Mouse (Mus musculus): ENCODE data around the gene Gm20532. TPM values are rescaled to one million over a fixed set of nuclear protein-coding genes. Genes with fewer than 3 reads are reported as not detected.

The Gm20532 gene
- polyA plus RNA-seq, 2 experiments, result not detected

DNA sequence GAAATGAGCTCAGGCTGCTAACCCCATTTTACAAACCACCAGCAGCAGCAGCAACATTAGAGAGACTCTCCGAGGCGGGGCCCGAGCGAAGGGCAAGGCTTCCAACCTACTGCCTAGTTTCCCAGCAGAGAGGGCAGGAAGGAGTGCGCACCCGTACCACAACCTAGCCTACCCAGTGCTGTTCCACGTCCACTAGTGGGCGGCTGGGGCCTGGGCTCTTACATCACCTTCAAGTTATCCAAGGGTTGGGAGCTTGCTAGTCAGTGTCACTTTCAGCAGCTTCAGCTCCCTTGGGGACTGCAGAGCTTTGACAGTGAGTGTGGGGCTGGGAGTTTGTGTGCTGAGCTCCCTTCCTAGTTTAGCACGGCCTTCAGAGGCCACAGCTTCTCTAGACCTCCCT lies 15.0 kb upstream of the Gm20532 start:
- peaks cover 16 to 55% of the 10 kb centered on the region in 2 experiments for H3K4me1 ChIP-seq (replicated peaks; ENCODE audit: control insufficient read depth in 2 of 2, insufficient read depth in 2 of 2, low read length in 1 of 2)
- no peak overlapping the region; the same call in 1 of the 2 replicates for H3K9ac ChIP-seq (replicated peaks)
- 0 out of 2 replicates have a peak, but pooled peaks have one; percentile 3 for ATAC-seq (ENCODE audit: insufficient read depth)

DNA sequence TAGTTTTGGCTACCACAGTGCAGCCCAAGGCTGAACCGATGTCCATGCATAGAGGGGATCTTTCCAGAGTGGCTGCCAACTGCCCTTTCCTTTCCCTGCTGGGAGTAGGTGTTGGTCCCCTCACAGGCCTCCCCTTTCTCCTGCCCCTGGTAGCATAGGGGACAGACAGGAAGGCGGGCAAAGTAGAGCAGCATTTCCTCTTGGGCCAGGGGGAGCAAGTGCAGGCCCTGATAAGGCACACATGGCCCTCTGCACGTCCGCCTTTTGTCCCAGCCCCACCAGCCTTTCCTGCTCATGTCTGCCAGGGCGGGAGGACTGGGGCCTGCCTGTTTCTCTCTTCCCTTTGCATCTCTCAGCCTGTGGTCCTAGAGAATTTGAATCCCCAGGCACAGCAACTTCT lies 14.6 kb upstream of the Gm20532 start:
- Histone ChIP-seq H3K4me3 (ENCODE audit: insufficient read depth in 1 of 2, low read depth in 2 of 2, low read length in 2 of 2) (no peak overlapping the region), H3K4me2 (ENCODE audit: low read depth) (no peak overlapping the region), H3K27me3 (ENCODE audit: control insufficient read depth, insufficient read depth, low read length) (no peaks in the 10 kb centered on the region), H3K27ac (peak overlapping the region; percentile 38), H3K4me1 (replicated peaks; ENCODE audit: control insufficient read depth in 2 of 2, insufficient read depth in 2 of 2, low read length in 1 of 2) (peaks cover 16 to 59% of the 10 kb centered on the region in 2 experiments), H3K9me3 (ENCODE audit: control insufficient read depth, low read length) (no peaks in the 10 kb centered on the region), H3K36me3 (replicated peaks; ENCODE audit: control insufficient read depth, insufficient read depth, low read depth) (no peaks in the 10 kb centered on the region), H3K9ac (replicated peaks) (no peak overlapping the region)
- TF ChIP-seq CTCF (IDR thresholded peaks at IDR 0.05; ENCODE audit: low read depth), result no peak
- WGBS (ENCODE audit: insufficient replicate concordance), result 7% methylated on average over 5 of the region's 5 CpGs
- no peak for DNase-seq (ENCODE audit: low read depth in 3 of 3, low spot score in 3 of 3)
- peak; percentile 61 for ATAC-seq (ENCODE audit: insufficient read depth)

More for the DNA sequence above, 15.0 kb upstream of the Gm20532 start:
- DNase-seq (ENCODE audit: low read depth in 3 of 3, low spot score in 3 of 3), result no peak
- H3K4me2 ChIP-seq (ENCODE audit: low read depth), result no peak overlapping the region
- no peak overlapping the region for H3K4me3 ChIP-seq (ENCODE audit: insufficient read depth in 1 of 2, low read depth in 2 of 2, low read length in 2 of 2)
- 32% methylated on average over 9 of the region's 9 CpGs for whole genome bisulfite sequencing (ENCODE audit: insufficient replicate concordance)
- no peaks in the 10 kb centered on the region for H3K36me3 ChIP-seq (replicated peaks; ENCODE audit: control insufficient read depth, insufficient read depth, low read depth)
- no peak; the same call in 1 of the 2 replicates for TF ChIP-seq CTCF (IDR thresholded peaks at IDR 0.05; ENCODE audit: low read depth)
- no peak for TF ChIP-seq EP300 (IDR thresholded peaks at IDR 0.05; ENCODE audit: low read depth)
- H3K27me3 ChIP-seq (ENCODE audit: control insufficient read depth, insufficient read depth, low read length), result no peaks in the 10 kb centered on the region
- peak overlapping the region; percentile 25 for H3K27ac ChIP-seq
- no peaks in the 10 kb centered on the region for H3K9me3 ChIP-seq (ENCODE audit: control insufficient read depth, low read length)

GRCm38 (mm10) chr2:26573396-26573795 lies 13.0 kb upstream of the Gm20532 start:
- WGBS (ENCODE audit: insufficient replicate concordance), result 47% methylated on average over 12 of the region's 12 CpGs
- no peaks in the 10 kb centered on the region for H3K27me3 ChIP-seq (ENCODE audit: control insufficient read depth, insufficient read depth, low read length)
- H3K9ac ChIP-seq (replicated peaks), result no peak overlapping the region
- no peak overlapping the region for H3K4me3 ChIP-seq (ENCODE audit: insufficient read depth in 1 of 2, low read depth in 2 of 2, low read length in 2 of 2)
- no peak overlapping the region for H3K4me2 ChIP-seq (ENCODE audit: low read depth)
- no peaks in the 10 kb centered on the region for H3K36me3 ChIP-seq (replicated peaks; ENCODE audit: control insufficient read depth, insufficient read depth, low read depth)
- DNase-seq (ENCODE audit: low read depth in 3 of 3, low spot score in 3 of 3) (no peak), ATAC-seq (ENCODE audit: insufficient read depth) (no peak)
- no peak for TF ChIP-seq CTCF (IDR thresholded peaks at IDR 0.05; ENCODE audit: low read depth)
- TF ChIP-seq EP300 (IDR thresholded peaks at IDR 0.05; ENCODE audit: low read depth), result no peak
- no peak overlapping the region for H3K27ac ChIP-seq
- H3K4me1 ChIP-seq (replicated peaks; ENCODE audit: control insufficient read depth in 2 of 2, insufficient read depth in 2 of 2, low read length in 1 of 2), result peaks cover 16 to 69% of the 10 kb centered on the region in 2 experiments
- H3K9me3 ChIP-seq (ENCODE audit: control insufficient read depth, low read length), result no peaks in the 10 kb centered on the region

GRCm38 (mm10) chr2:26573807-26574206 lies 12.6 kb upstream of the Gm20532 start:
- DNase-seq (ENCODE audit: low read depth in 3 of 3, low spot score in 3 of 3), result no peak
- no peak overlapping the region for H3K4me2 ChIP-seq (ENCODE audit: low read depth)
- H3K9ac ChIP-seq (replicated peaks), result no peak overlapping the region
- ATAC-seq (ENCODE audit: insufficient read depth), result no peak
- H3K9me3 ChIP-seq (ENCODE audit: control insufficient read depth, low read length), result no peaks in the 10 kb centered on the region
- TF ChIP-seq CTCF (IDR thresholded peaks at IDR 0.05; ENCODE audit: low read depth) (no peak), EP300 (IDR thresholded peaks at IDR 0.05; ENCODE audit: low read depth) (no peak)
- no peaks in the 10 kb centered on the region for H3K27me3 ChIP-seq (ENCODE audit: control insufficient read depth, insufficient read depth, low read length)
- peaks cover 16 to 70% of the 10 kb centered on the region in 2 experiments for H3K4me1 ChIP-seq (replicated peaks; ENCODE audit: control insufficient read depth in 2 of 2, insufficient read depth in 2 of 2, low read length in 1 of 2)
- 18% methylated on average over 5 of the region's 5 CpGs for WGBS (ENCODE audit: insufficient replicate concordance)
- no peak overlapping the region for H3K4me3 ChIP-seq (ENCODE audit: insufficient read depth in 1 of 2, low read depth in 2 of 2, low read length in 2 of 2)
- no peak overlapping the region for H3K27ac ChIP-seq
- H3K36me3 ChIP-seq (replicated peaks; ENCODE audit: control insufficient read depth, insufficient read depth, low read depth), result no peaks in the 10 kb centered on the region

DNA sequence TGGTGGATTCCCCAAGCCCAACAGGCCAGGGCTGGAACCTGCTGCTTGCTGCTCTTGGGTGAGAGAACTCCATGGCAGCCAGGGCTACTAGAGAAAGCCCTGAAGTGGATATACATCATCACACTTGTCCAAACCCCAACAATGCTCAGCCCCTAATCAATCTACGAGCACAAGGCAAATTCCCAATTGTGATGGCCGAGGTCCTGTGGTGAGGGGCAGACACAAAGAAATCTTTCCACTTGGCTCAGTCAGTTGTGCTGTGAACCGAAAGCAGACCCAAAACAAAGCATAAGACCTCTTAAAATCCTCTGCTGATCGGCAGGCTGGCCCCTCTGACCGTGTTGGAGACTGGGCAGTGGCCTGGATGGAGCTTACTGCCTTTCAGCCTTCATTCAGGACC lies 11.6 kb upstream of the Gm20532 start:
- Histone ChIP-seq H3K4me2 (ENCODE audit: low read depth) (no peak overlapping the region; the same call in 1 of the 2 replicates), H3K36me3 (replicated peaks; ENCODE audit: control insufficient read depth, insufficient read depth, low read depth) (no peaks in the 10 kb centered on the region), H3K27me3 (ENCODE audit: control insufficient read depth, insufficient read depth, low read length) (no peaks in the 10 kb centered on the region), H3K4me3 (ENCODE audit: insufficient read depth in 1 of 2, low read depth in 2 of 2, low read length in 2 of 2) (no peak overlapping the region), H3K9ac (replicated peaks) (no peak overlapping the region), H3K9me3 (ENCODE audit: control insufficient read depth, low read length) (no peaks in the 10 kb centered on the region), H3K27ac (no peak overlapping the region), H3K4me1 (replicated peaks; ENCODE audit: control insufficient read depth in 2 of 2, insufficient read depth in 2 of 2, low read length in 1 of 2) (peaks cover 16 to 72% of the 10 kb centered on the region in 2 experiments)
- 37% methylated on average over 5 of the region's 5 CpGs for WGBS (ENCODE audit: insufficient replicate concordance)
- ATAC-seq (ENCODE audit: insufficient read depth) (no peak), DNase-seq (ENCODE audit: low read depth in 3 of 3, low spot score in 3 of 3) (no peak)
- TF ChIP-seq EP300 (IDR thresholded peaks at IDR 0.05; ENCODE audit: low read depth) (no peak), CTCF (IDR thresholded peaks at IDR 0.05; ENCODE audit: low read depth) (no peak)
